Mouse (Mus musculus) adrenal gland, adult 8-10 months (tissue): ENCODE data around the gene Lima1. TPM values are rescaled to one million over a fixed set of nuclear protein-coding genes. Genes with fewer than 3 reads are reported as not detected.
A peak's percentile ranks its signal among the peaks of the same experiment; 100 is the strongest.

ENCODE experiments used
- DNase-seq: peaks from one replicate; pipeline ENCODE4 v3.0.0; 2022
- total RNA-seq, 4 experiments: library from RNA; stranded (reverse); gene quantifications; 2 replicates each; pipeline ENCODE4 v1.2.4; 2022

The Lima1 gene
- total RNA-seq, 4 experiments from 2014 or later = 42.8 to 70.7 (median 52.7) TPM

DNA sequence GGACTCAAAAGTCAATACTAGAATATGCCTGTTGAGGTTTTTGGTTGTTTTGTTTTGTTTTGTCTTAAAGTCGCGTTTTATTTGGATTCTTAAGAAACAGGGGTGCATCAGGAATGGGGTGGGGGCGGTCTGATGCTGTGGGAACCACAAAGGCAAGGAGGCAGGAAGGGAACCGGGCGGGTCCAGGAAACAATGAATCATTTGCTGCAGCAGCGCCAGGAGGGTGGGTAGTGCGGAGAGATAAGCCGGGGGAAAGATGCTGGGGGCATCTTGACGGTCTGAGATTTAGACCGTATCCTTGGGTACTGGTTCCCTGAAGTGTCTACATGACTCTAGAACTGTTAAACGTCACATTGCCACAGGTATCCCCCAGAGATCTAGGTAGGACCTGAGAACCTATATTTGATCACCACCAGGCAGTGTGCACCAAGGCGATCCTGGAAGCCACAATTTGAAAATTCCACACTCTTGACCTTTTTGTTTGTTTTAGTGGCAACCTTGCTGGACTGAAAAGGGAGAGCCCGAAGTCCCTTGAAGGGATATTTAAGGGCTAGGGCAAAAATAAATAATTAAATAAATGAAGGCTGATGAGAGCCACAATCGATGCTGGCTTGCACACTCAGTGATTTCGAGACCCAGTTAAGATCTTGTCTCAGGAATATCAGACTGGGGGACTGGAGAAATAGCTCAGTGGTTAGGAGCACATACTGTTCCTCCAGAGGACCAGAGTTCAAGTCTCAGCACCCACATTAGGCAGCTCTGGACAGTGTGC, 8.6 kb downstream of the Lima1 start:
- peak; percentile 49 for DNase-seq

DNA sequence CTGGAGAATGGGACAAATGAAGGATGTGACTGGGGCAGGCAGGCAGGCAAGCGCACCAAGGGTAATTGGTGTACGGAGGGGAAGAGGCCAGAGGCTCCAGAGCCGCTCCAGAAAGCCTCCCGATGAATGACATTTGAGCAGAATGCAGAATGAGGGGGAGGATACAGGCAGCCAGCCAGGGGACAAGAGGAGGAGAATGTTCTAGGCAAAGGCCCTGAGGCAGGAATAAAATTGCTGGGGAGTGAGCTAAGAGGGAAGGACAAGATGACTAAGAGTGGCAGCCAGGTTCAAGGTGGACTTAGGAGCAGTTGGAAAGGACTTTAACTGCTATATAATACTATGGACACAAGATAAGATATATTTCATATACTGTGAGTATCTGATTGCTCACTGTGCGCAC, 9.3 kb downstream of the Lima1 start:
- peak; percentile 77 for DNase-seq

GRCm38 (mm10) chr15:99865494-99865941, 9.7 kb downstream of the Lima1 start:
- no peak for DNase-seq

DNA sequence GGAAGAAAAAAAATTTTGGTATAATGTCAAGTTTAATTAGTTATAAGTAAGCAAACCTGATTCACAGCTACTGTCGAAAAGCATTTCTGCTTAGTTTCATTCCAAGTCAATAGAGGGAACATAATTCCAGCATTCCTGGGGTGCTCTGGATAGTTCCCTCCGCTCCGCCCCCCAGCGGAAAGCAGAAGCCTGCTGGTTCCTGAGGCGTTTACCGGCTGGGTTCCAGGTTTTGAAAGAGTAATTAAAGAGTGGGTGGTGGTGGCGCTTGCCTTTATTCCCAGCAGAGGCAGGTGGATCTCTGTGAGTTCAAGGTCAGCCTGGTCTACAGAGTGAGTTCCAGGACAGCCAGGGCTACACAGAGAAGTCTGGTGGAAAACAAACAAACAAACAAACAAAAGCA, 10.2 kb downstream of the Lima1 start:
- DNase-seq = no peak

DNA sequence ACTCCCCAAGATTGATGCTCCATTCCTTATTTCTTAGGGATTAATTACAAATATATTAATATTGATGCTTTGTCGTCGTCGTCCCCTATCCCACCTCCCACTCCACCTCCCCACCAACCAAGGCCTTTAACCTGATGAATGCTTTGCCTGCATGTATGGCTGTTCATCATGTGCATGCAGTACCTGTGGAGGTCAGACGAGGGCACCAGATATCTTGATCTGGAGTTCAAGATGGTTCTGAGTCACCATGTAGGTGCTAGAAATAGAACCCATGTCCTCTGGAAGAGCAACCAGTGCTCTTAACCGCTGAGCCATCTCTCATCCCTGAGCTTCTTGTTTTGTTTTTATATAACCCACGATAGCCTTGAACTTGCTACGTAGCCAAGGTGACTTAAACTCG, 11.5 kb downstream of the Lima1 start:
- no peak for DNase-seq

DNA sequence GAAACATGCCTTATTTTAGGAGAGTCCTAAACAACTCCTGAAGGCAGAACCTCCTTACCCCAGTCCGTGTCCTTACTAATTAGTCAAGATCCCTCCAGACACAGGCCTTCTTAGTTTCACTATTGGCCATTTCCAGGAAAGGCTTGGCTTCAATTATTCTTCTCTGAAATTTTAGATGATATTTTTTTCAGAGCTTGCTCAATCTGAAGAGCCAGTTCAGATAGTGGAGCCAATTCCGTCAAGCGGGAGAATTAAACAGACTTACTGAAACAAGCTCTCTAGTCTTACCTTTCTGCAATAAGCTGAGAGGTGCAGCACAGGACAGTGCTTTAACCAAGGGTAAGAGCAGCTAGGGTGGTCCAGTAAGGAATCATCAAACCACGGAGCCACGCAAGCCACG, 11.9 kb downstream of the Lima1 start:
- DNase-seq = no peak

DNA sequence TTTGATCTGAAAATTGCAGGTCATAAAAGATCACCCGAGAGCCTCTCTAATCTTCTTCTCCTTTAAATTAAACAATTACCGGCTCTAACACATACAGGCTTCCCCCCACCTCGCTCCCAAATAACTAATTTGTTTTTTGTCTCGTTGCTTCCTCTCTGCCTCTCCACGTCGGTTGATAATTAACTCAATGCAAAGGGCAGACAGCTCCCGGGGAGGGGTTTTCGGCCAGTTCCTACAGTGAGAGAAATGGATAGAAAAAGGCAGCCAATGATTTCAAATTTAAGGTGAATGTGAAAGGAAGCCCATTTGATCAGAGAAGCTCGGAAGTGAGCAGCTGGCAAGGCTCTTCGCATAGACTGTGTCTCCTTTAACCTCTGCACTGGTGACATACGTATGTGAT, 12.8 kb downstream of the Lima1 start:
- no peak for DNase-seq

- DNase-seq = no peak
Observed at GRCm38 (mm10) chr15:99861955-99862354, 13.3 kb downstream of the Lima1 start.

GRCm38 (mm10) chr15:99861536-99861935, 13.7 kb downstream of the Lima1 start:
- DNase-seq = no peak

DNA sequence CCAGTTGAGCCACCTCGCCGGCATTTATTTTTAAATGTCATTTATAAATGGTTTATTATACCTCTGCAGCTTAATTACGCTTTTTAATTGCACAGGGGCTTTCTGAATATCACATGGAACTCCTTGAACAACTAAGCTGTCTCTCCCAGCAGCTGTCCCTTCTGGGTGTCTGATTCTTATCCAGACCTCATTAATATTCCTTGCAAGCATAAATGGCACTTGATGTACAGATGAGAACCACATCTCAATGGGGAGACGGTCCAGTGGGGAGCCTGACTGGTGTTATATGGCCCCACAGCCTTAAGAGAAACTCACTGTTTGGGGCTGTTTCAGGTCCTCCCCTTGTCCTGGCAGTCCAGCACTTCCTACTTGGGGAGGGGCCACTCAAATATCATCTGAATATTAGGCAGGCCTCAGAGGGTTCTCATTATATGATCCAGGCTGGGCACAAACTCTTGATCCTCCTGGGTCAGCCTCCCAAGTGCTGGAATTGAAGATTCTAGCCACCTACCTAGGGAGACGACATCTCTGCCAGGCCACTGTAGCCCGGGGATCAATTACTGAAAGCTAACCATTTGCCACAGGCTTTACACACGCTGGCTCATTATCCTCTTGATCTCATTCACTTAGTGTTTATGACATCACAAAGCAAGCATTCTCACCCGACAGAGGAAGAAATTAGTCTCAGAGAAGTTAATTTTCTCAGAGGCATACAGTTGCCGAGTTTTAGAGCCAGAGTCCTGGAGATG, 15.4 kb downstream of the Lima1 start:
- DNase-seq = no peak

DNA sequence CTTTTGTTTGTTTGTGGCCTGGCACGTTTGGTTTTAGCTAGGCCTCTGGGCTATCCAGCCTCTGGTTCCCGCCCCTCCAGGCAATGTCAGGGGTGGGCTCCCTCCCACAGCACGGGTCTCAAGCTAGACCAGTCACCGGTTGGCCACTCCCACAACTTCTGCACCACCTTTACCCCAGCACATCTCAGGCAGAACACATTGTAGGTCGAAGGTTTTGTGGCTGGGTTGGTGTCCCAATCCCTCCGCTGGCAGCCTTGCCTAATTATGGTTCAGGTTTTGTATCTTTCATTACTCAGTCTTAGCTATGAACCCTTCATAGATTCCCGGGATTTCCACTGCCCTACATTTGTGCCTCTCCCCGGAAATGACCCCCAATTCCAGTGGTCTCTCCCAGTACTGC, 17.8 kb downstream of the Lima1 start:
- no peak for DNase-seq

- no peak for DNase-seq
Observed at GRCm38 (mm10) chr15:99855119-99855518, 20.1 kb downstream of the Lima1 start.

DNA sequence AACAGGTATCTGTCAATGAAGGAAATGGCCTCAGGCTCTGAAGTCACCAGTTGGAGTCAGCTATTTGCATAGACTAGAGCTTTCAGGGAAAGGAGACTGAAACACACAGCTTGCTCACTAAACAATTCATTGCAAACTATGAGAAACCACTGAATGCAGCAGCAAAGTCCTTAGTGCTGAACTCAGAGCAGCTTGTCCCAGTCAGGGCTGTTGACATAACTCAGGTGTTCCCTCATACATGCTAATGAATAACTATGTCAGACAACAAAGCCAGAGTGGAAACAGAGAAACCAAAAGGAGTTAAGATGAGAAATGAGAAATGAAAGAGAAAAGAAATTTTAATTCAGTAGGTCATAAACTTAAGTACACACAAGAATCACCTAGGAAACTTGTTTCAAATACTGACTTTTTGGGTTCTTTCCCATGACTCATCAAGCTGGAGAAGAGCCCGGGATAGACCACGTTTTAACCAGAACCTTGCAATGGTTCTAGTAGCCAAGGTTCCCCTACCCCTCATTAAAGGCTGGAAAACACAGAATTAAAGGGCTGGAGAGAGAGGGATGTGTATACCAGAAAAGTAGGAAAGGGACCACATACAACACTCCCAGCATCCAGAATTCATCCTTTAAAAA, 22.5 kb downstream of the Lima1 start:
- DNase-seq = no peak

- DNase-seq = no peak
Observed at GRCm38 (mm10) chr15:99850265-99850664, 25.0 kb downstream of the Lima1 start.

- DNase-seq = no peak
Observed at GRCm38 (mm10) chr15:99847937-99848336, 27.3 kb downstream of the Lima1 start.

DNA sequence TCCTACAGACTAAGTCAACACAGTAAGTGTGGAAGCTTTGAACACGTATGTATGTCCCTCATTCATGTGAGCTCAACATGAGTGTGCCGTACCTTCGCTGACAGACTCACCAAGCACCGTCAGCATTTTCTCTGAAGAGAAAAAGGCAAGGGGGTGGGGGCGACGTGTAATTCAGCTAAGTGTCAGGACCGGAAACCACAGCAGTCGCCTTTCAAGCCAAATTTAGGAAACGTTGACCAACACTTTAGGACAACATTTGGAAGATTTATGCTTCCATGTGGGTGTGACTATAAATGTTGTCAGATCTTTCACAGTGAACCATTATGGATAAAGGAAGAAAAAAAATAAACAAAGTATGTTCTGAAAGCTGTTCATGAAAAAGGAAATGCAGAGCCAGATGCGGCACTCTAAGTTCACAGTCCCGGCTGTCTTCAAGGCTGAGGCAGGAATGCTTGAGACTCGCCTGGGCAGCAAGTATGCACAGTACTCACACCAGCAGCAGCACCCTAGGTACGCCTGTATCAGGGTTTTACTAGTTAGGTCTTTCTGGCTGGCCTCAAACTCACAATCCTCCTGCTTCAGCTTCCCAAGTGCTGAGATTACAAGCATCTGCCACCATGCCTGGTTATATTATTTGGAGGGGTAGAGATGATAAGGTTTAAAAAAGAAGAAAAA, 27.9 kb downstream of the Lima1 start:
- DNase-seq = no peak

DNA sequence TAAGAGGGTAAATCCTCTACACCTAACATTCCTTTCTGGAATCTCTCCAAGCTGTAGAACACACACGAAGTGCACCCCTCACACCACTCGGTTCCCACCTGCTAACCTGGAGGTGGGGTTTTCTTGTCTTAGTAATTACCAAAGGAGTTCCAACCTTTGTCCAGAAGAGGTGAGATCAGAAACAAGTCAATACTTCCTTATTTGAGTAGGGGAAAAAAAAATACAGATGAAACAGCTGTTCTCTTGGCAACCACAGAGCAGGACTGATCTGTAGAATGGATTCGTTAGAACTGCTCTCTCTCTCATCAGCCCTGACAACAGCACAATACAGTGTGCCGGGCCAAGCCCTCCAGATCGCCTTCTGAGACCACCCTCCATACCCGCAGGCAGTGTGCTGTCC, 28.6 kb downstream of the Lima1 start:
- DNase-seq = no peak

DNA sequence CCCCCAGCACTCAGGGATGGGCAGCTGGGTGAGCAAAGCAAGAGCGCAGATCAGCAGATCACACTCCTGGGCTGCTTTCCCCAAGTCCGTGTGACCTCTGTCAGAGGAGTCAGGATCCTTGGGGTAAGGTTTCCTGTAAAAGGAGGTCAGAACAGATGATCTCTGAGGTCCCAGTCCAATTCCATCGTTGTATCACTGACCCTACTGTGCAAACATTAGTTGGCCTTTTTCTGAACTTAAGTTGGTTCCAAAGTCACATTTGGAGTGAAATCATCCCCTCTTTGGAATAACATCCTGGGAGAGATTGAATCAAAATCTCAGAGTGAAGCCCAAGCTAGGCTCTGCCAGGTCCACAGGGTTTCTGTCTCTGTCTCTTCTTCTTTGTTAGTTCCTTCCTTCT, 31.4 kb downstream of the Lima1 start:
- no peak for DNase-seq

GRCm38 (mm10) chr15:99839910-99840309, 35.3 kb downstream of the Lima1 start:
- DNase-seq = peak; percentile 90

- DNase-seq = no peak
Observed at GRCm38 (mm10) chr15:99839165-99839840, 36.0 kb downstream of the Lima1 start.

GRCm38 (mm10) chr15:99837561-99837960, 37.7 kb downstream of the Lima1 start:
- no peak for DNase-seq

GRCm38 (mm10) chr15:99835191-99835590, 40.1 kb downstream of the Lima1 start:
- DNase-seq = no peak
